Mouse (Mus musculus) neural tube, embryonic 13.5 days (tissue): ENCODE measurements around the gene Nxpe4. TPM values are rescaled to one million over a fixed set of nuclear protein-coding genes. Genes with fewer than 3 reads are reported as not detected.
"Not testable (repeated sequence)": the region's sequence is repeated elsewhere in the genome, so short reads cannot be mapped to it uniquely, and the experiment has no call there.

Experiments
- ATAC-seq: fragments of 200-750 bp; cut with Nextera tagmentation; 2 replicates; pipeline ENCODE4 v1.8.0; 2017; ENCODE audit warnings: low read depth, mild to moderate bottlenecking, moderate TSS enrichment, moderate library complexity
- H3K27ac ChIP-seq: fragments of 300-500 bp; sonication (generic); replicated peaks from 2 replicates; pipeline ENCODE4 v1.5.1; 2015; ENCODE audit warnings: moderate library complexity, mild to moderate bottlenecking, inconsistent platforms
- H3K27me3 ChIP-seq: fragments of 300-500 bp; sonication (generic); 2 replicates; pipeline ENCODE4 v1.6.1; 2015; ENCODE audit warnings: mild to moderate bottlenecking, inconsistent platforms
- H3K36me3 ChIP-seq: fragments of 300-500 bp; sonication (generic); 2 replicates; pipeline ENCODE4 v1.6.1; 2015; ENCODE audit warnings: mild to moderate bottlenecking, inconsistent platforms
- H3K4me1 ChIP-seq: fragments of 300-500 bp; sonication (generic); replicated peaks from 2 replicates; pipeline ENCODE4 v1.6.1; 2015; ENCODE audit warnings: inconsistent platforms
- H3K4me2 ChIP-seq: fragments of 300-500 bp; sonication (generic); 2 replicates; pipeline ENCODE4 v1.6.1; 2015; ENCODE audit warnings: inconsistent platforms, mild to moderate bottlenecking, moderate library complexity
- H3K4me3 ChIP-seq: fragments of 300-500 bp; sonication (generic); 2 replicates; pipeline ENCODE4 v1.5.1; 2015; ENCODE audit warnings: mild to moderate bottlenecking, inconsistent platforms
- H3K9ac ChIP-seq: fragments of 300-500 bp; sonication (generic); 2 replicates; pipeline ENCODE4 v1.6.1; 2015; ENCODE audit warnings: moderate library complexity, mild to moderate bottlenecking, inconsistent platforms
- H3K9me3 ChIP-seq: fragments of 300-500 bp; sonication (generic); 2 replicates; pipeline ENCODE4 v1.6.1; 2016; ENCODE audit warnings: inconsistent platforms
- WGBS: fragments of 180-500 bp; shearing (Covaris S2); methylation state at CpG from one replicate; pipeline ENCODE4 v1.1.7; 2015; 5-methylcytosine and 5-hydroxymethylcytosine counted together
- polyA plus RNA-seq: library from polyadenylated mRNA; unstranded; fragments of >200 nt; fragmentation: Nextera tagmentation; extraction: Ambion mirVana; gene quantifications from 2 replicates; pipeline ENCODE4 v1.2.1, GENCODE M21; 2015

The Nxpe4 gene
- polyA plus RNA-seq, 1 experiment from 2014 or later, result 6.5 TPM

- no peak overlapping the region for H3K27ac ChIP-seq
- WGBS, result 75% methylated on average over 3 of the region's 3 CpGs
- ATAC-seq, result no peak
- no peaks in the 10 kb centered on the region for H3K36me3 ChIP-seq
- H3K9me3 ChIP-seq, result no peaks in the 10 kb centered on the region
- H3K27me3 ChIP-seq, result no peaks in the 10 kb centered on the region
- no peak overlapping the region for H3K4me3 ChIP-seq
- no peaks in the 10 kb centered on the region for H3K4me1 ChIP-seq
- H3K4me2 ChIP-seq, result no peak overlapping the region
- no peak overlapping the region for H3K9ac ChIP-seq
These were observed 228.2 kb downstream of the Nxpe4 start for GRCm38 (mm10) chr9:48389983-48390382.

- no peak for ATAC-seq
- Histone ChIP-seq H3K27me3 (no peaks in the 10 kb centered on the region), H3K9ac (no peak overlapping the region), H3K4me3 (no peak overlapping the region), H3K27ac (no peak overlapping the region), H3K36me3 (no peaks in the 10 kb centered on the region), H3K9me3 (no peaks in the 10 kb centered on the region), H3K4me2 (no peak overlapping the region), H3K4me1 (no peaks in the 10 kb centered on the region)
- WGBS, result 94% methylated on average over 10 of the region's 10 CpGs
These were observed 241.9 kb downstream of the Nxpe4 start for GRCm38 (mm10) chr9:48403590-48404209.

- Histone ChIP-seq H3K9me3 (no peaks in the 10 kb centered on the region), H3K27me3 (no peaks in the 10 kb centered on the region), H3K27ac (no peak overlapping the region), H3K36me3 (no peaks in the 10 kb centered on the region), H3K4me3 (no peak overlapping the region), H3K9ac (no peak overlapping the region), H3K4me1 (no peaks in the 10 kb centered on the region), H3K4me2 (no peak overlapping the region)
- no peak for ATAC-seq
- 63% methylated on average over 3 of the region's 3 CpGs for WGBS
These were observed 242.9 kb downstream of the Nxpe4 start for GRCm38 (mm10) chr9:48404687-48405086.

- no peaks in the 10 kb centered on the region for H3K9me3 ChIP-seq
- H3K9ac ChIP-seq, result no peak overlapping the region
- no peak for ATAC-seq
- H3K4me3 ChIP-seq, result no peak overlapping the region
- no peaks in the 10 kb centered on the region for H3K27me3 ChIP-seq
- H3K36me3 ChIP-seq, result no peaks in the 10 kb centered on the region
- no peak overlapping the region for H3K27ac ChIP-seq
- 86% methylated on average over 10 of the region's 10 CpGs for WGBS
- no peaks in the 10 kb centered on the region for H3K4me1 ChIP-seq
- no peak overlapping the region for H3K4me2 ChIP-seq
These were observed 245.9 kb downstream of the Nxpe4 start for GRCm38 (mm10) chr9:48407549-48408327.

- no peak overlapping the region for H3K4me3 ChIP-seq
- no peaks in the 10 kb centered on the region for H3K27me3 ChIP-seq
- no peaks in the 10 kb centered on the region for H3K4me1 ChIP-seq
- no peaks in the 10 kb centered on the region for H3K9me3 ChIP-seq
- no peak overlapping the region for H3K9ac ChIP-seq
- WGBS, result 90% methylated on average over 6 of the region's 6 CpGs
- H3K4me2 ChIP-seq, result no peak overlapping the region
- ATAC-seq, result no peak
- no peaks in the 10 kb centered on the region for H3K36me3 ChIP-seq
- H3K27ac ChIP-seq, result no peak overlapping the region
These were observed 248.6 kb downstream of the Nxpe4 start for GRCm38 (mm10) chr9:48410217-48411035.

GRCm38 (mm10) chr9:48413591-48413990, 251.8 kb downstream of the Nxpe4 start:
- no peaks in the 10 kb centered on the region for H3K4me1 ChIP-seq
- 85% methylated on average over 2 of the region's 2 CpGs for WGBS
- H3K4me2 ChIP-seq, result no peak overlapping the region
- no peak overlapping the region for H3K9ac ChIP-seq
- no peak overlapping the region for H3K27ac ChIP-seq
- ATAC-seq, result no peak
- H3K27me3 ChIP-seq, result no peaks in the 10 kb centered on the region
- H3K4me3 ChIP-seq, result no peak overlapping the region
- no peaks in the 10 kb centered on the region for H3K36me3 ChIP-seq
- no peaks in the 10 kb centered on the region for H3K9me3 ChIP-seq

- H3K27me3 ChIP-seq, H3K27ac ChIP-seq, H3K4me1 ChIP-seq, H3K36me3 ChIP-seq, H3K9ac ChIP-seq, H3K9me3 ChIP-seq, H3K4me3 ChIP-seq, H3K4me2 ChIP-seq, ATAC-seq: not testable (repeated sequence)
- 91% methylated on average over 8 of the region's 8 CpGs for WGBS
These were observed 255.5 kb downstream of the Nxpe4 start for GRCm38 (mm10) chr9:48417366-48417765.

- Histone ChIP-seq H3K36me3 (no peaks in the 10 kb centered on the region), H3K4me3 (no peak overlapping the region), H3K27me3 (no peaks in the 10 kb centered on the region), H3K27ac (no peak overlapping the region), H3K4me1 (no peaks in the 10 kb centered on the region), H3K4me2 (no peak overlapping the region), H3K9me3 (no peaks in the 10 kb centered on the region), H3K9ac (no peak overlapping the region)
- WGBS, result 84% methylated on average over 3 of the region's 3 CpGs
- no peak for ATAC-seq
These were observed 256.2 kb downstream of the Nxpe4 start for GRCm38 (mm10) chr9:48417994-48418393.

- H3K4me3 ChIP-seq, result no peak overlapping the region
- WGBS, result 91% methylated on average over 2 of the region's 2 CpGs
- no peak overlapping the region for H3K27ac ChIP-seq
- no peaks in the 10 kb centered on the region for H3K9me3 ChIP-seq
- H3K4me1 ChIP-seq, result no peaks in the 10 kb centered on the region
- no peak overlapping the region for H3K9ac ChIP-seq
- no peak for ATAC-seq
- no peaks in the 10 kb centered on the region for H3K36me3 ChIP-seq
- H3K4me2 ChIP-seq, result no peak overlapping the region
- H3K27me3 ChIP-seq, result no peaks in the 10 kb centered on the region
These were observed 256.6 kb downstream of the Nxpe4 start for GRCm38 (mm10) chr9:48418397-48418796.

GRCm38 (mm10) chr9:48418829-48419228, 257.0 kb downstream of the Nxpe4 start:
- no peaks in the 10 kb centered on the region for H3K9me3 ChIP-seq
- WGBS, result 77% methylated on average over 8 of the region's 8 CpGs
- H3K4me3 ChIP-seq, result no peak overlapping the region
- H3K36me3 ChIP-seq, result no peaks in the 10 kb centered on the region
- no peaks in the 10 kb centered on the region for H3K4me1 ChIP-seq
- no peaks in the 10 kb centered on the region for H3K27me3 ChIP-seq
- H3K4me2 ChIP-seq, result no peak overlapping the region
- H3K9ac ChIP-seq, result no peak overlapping the region
- ATAC-seq, result no peak
- H3K27ac ChIP-seq, result no peak overlapping the region

GRCm38 (mm10) chr9:48420437-48420836, 258.6 kb downstream of the Nxpe4 start:
- Histone ChIP-seq H3K27ac (no peak overlapping the region), H3K9ac (no peak overlapping the region), H3K9me3 (no peaks in the 10 kb centered on the region), H3K4me2 (no peak overlapping the region), H3K4me1 (no peaks in the 10 kb centered on the region), H3K4me3 (no peak overlapping the region), H3K27me3 (no peaks in the 10 kb centered on the region), H3K36me3 (no peaks in the 10 kb centered on the region)
- WGBS, result 84% methylated on average over 7 of the region's 7 CpGs
- ATAC-seq, result no peak

- ATAC-seq, result no peak
- Histone ChIP-seq H3K27me3 (no peaks in the 10 kb centered on the region), H3K9me3 (no peaks in the 10 kb centered on the region), H3K9ac (no peak overlapping the region), H3K4me1 (no peaks in the 10 kb centered on the region), H3K27ac (no peak overlapping the region), H3K4me2 (no peak overlapping the region), H3K36me3 (no peaks in the 10 kb centered on the region), H3K4me3 (no peak overlapping the region)
- 83% methylated on average over 2 of the region's 2 CpGs for WGBS
These were observed 259.2 kb downstream of the Nxpe4 start for GRCm38 (mm10) chr9:48421029-48421428.
